Comparison of ENCODE assay signal across 9 mouse cellular contexts in the genomic region with DNA sequence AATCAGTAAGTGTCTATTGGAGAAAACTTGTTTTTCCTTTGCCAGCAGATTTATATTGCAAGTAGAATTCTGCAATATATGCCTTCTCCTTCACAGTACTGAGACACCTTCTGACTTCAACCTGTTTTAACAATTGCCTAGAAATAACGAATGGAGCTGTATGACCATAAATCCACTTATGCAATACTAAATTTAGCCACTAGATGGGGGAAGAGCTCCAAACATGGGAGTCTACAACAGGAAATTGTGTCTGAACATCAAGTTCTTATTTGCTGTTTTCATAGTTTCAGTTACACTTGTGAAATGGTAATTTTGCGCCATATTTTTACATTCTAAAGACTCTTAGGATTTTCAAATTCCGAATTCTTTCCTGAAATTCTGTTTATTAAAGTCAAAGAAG. TPM values are rescaled to one million over a fixed set of nuclear protein-coding genes. Genes with fewer than 3 reads are reported as not detected.
A peak's percentile ranks its signal among the peaks of the same experiment; 100 is the strongest.
DNase-seq lines count a peak whose midpoint lies in the region; ATAC-seq and TF ChIP-seq lines count a peak whose summit lies in the region.
"Had no signal": no experiment of that assay in that cellular context is flagged by ENCODE, and none has a peak within 500 bp of the region (broad histone marks: within the 10 kb centered on the region; RNA-seq: fewer than 3 reads in every experiment).

No protein-coding gene starts in this region.

- TF ChIP-seq POLR2A in limb, embryonic 14.5 days (IDR thresholded peaks at IDR 0.05; ENCODE audit: borderline replicate concordance, extremely low read depth, insufficient read depth, insufficient read length) = no peak

- H3K4me3 ChIP-seq in heart, embryonic 11.5 days (ENCODE audit: low read depth, low read length) = no peak overlapping the region
- H3K4me3 ChIP-seq in limb, embryonic 14.5 days (replicated peaks; ENCODE audit: low read length) = no peak overlapping the region
- H3K4me3 ChIP-seq: limb, embryonic 15.5 days had no signal

- no peak overlapping the region for H3K9ac ChIP-seq in heart, embryonic 11.5 days (ENCODE audit: low read depth, low read length)
- no peak overlapping the region for H3K9ac ChIP-seq in limb, embryonic 14.5 days (ENCODE audit: low read depth, low read length, severe bottlenecking)
- H3K9ac ChIP-seq: limb, embryonic 15.5 days had no signal

- WGBS in heart, embryonic 11.5 days (ENCODE audit: insufficient replicate concordance) = 4% methylated on average over 3 of the region's 3 CpGs
- WGBS in limb, embryonic 14.5 days = 4% methylated on average over 3 of the region's 3 CpGs

- peak; percentile 14 for DNase-seq in heart, postnatal 4 days
- peak; percentile 71 for DNase-seq in thymus, postnatal 0 days (ENCODE audit: low spot score)
- DNase-seq in thymus, adult 18-20 months = no peak
- peak; percentile 53 to 87 for DNase-seq in cerebellum, postnatal 14 days
- DNase-seq in limb, embryonic 14.5 days (ENCODE audit: low spot score) = peak; percentile 88
- DNase-seq in yolk sac, embryonic 10.5 days (ENCODE audit: low spot score) = peak; percentile 6
- no peak for DNase-seq in urinary bladder, postnatal 14 days (ENCODE audit: low spot score)

- no peaks in the 10 kb centered on the region for H3K9me3 ChIP-seq in heart, embryonic 11.5 days (replicated peaks; ENCODE audit: control insufficient read depth, low read length)
- H3K9me3 ChIP-seq in limb, embryonic 14.5 days (ENCODE audit: control insufficient read depth, low read length) = no peaks in the 10 kb centered on the region
- H3K9me3 ChIP-seq: limb, embryonic 15.5 days had no signal

- H3K27me3 ChIP-seq in heart, embryonic 11.5 days (ENCODE audit: control insufficient read depth, insufficient read depth, low read length) = no peaks in the 10 kb centered on the region
- no peaks in the 10 kb centered on the region for H3K27me3 ChIP-seq in limb, embryonic 14.5 days (ENCODE audit: control insufficient read depth, insufficient read depth, low read length)
- H3K27me3 ChIP-seq: limb, embryonic 15.5 days had no signal

- no peak overlapping the region for H3K4me2 ChIP-seq in heart, embryonic 11.5 days
- no peak overlapping the region for H3K4me2 ChIP-seq in limb, embryonic 14.5 days (replicated peaks; ENCODE audit: low read depth, low read length, severe bottlenecking)
- H3K4me2 ChIP-seq: limb, embryonic 15.5 days had no signal

- no peak overlapping the region for H3K27ac ChIP-seq in heart, embryonic 11.5 days (ENCODE audit: low read depth, low read length)
- no peak overlapping the region for H3K27ac ChIP-seq in limb, embryonic 14.5 days (replicated peaks; ENCODE audit: low read depth, low read length)
- H3K27ac ChIP-seq: limb, embryonic 15.5 days had no signal

- no peaks in the 10 kb centered on the region for H3K4me1 ChIP-seq in heart, embryonic 11.5 days (ENCODE audit: control insufficient read depth, insufficient read depth, low read length)
- no peaks in the 10 kb centered on the region for H3K4me1 ChIP-seq in limb, embryonic 14.5 days (ENCODE audit: control insufficient read depth, insufficient read depth, low read length)
- H3K4me1 ChIP-seq: limb, embryonic 15.5 days had no signal

- ATAC-seq in heart, embryonic 11.5 days (replicated peaks; ENCODE audit: insufficient number of reproducible peaks, low FRiP score, low TSS enrichment) = no peak
- no peak for ATAC-seq in limb, embryonic 14.5 days (ENCODE audit: low FRiP score, low read depth)

- no peaks in the 10 kb centered on the region for H3K36me3 ChIP-seq in heart, embryonic 11.5 days (ENCODE audit: control insufficient read depth, insufficient read depth, low read length)
- H3K36me3 ChIP-seq in limb, embryonic 14.5 days (ENCODE audit: control insufficient read depth, insufficient read depth, low read length) = no peaks in the 10 kb centered on the region
- H3K36me3 ChIP-seq: limb, embryonic 15.5 days had no signal

RNA-seq across cellular contexts. Expression of a gene that starts 6.2 kb away (rescaled TPM):
- total RNA-seq in heart, postnatal 4 days (2021) = not detected
- not detected in 2 replicates for polyA plus RNA-seq in heart, embryonic 11.5 days (2014; fragmentation: Nextera tagmentation; extraction: Ambion mirVana)
- 0.09 and 0.12 TPM in 2 replicates for polyA plus RNA-seq in thymus, postnatal 0 days (2015; fragmentation: Nextera tagmentation; extraction: Ambion mirVana)
- 0.15 and 0.23 TPM in 2 replicates for polyA plus RNA-seq in limb, embryonic 14.5 days (2012; rRNA removed)
- 0.64 and 1.1 TPM in 2 replicates for polyA plus RNA-seq in limb, embryonic 14.5 days (2014; fragmentation: Nextera tagmentation; extraction: Ambion mirVana)

Comparison
In these comparisons a context has a peak if more than half of its experiments do, and no peak if none do; other contexts are left out.
1. DNase-seq: peak in heart, postnatal 4 days (single experiment), thymus, postnatal 0 days (single experiment), cerebellum, postnatal 14 days (2 of 2), limb, embryonic 14.5 days (single experiment) and yolk sac, embryonic 10.5 days (single experiment); none in thymus, adult 18-20 months (0 of 2) and urinary bladder, postnatal 14 days (single experiment).